Mouse (Mus musculus): Measurements from ENCODE around the gene Ppp1r16b. TPM values are rescaled to one million over a fixed set of nuclear protein-coding genes. Genes with fewer than 3 reads are reported as not detected.

The Ppp1r16b gene
- polyA plus RNA-seq, 1 experiment: 6.4 TPM

DNA sequence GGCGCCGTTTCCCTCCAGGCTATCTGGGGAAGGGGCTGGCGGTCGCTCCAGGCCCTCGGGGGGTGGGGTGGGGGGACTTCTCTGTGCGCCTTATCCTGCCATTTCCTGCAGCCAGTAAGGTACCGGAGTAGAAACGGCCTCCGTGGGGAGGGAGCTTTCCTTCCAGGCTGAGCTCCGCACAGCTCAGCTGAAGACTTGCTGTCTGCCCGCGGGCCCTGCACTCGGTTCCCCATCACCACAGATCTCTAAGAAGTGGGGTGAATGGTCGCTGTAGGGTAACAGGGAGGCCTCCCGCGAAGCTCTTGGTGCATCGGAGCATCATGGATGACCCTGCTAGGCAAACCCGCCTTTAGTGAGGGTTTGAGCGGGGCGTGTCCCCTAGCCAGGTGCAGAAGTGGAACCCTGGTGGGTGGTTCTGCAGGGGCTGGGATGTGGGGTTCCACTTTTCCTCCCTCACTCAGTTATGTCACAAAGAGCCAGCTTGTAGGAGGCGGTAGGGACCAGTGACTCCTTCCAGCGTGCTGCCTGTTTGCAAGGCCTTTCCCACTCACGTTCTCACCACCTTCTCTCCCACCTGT lies 3.3 kb downstream of the Ppp1r16b start:
- no peak for DNase-seq (ENCODE audit: low read depth)
- TF ChIP-seq POLR2A (IDR thresholded peaks at IDR 0.05; ENCODE audit: borderline replicate concordance, extremely low read depth, insufficient read depth, insufficient read length, poor library complexity, severe bottlenecking): no peak
- TF ChIP-seq CTCF (IDR thresholded peaks at IDR 0.05; ENCODE audit: borderline replicate concordance, extremely low read depth, insufficient read depth, insufficient read length): no peak

- TF ChIP-seq POLR2A (IDR thresholded peaks at IDR 0.05; ENCODE audit: borderline replicate concordance, extremely low read depth, insufficient read depth, insufficient read length, poor library complexity, severe bottlenecking): no peak
- no peak for TF ChIP-seq CTCF (IDR thresholded peaks at IDR 0.05; ENCODE audit: borderline replicate concordance, extremely low read depth, insufficient read depth, insufficient read length)
- no peak for DNase-seq (ENCODE audit: low read depth)
These were observed 4.3 kb downstream of the Ppp1r16b start for GRCm38 (mm10) chr2:158669199-158670195.

GRCm38 (mm10) chr2:158670571-158670970 lies 5.4 kb downstream of the Ppp1r16b start:
- no peak for DNase-seq (ENCODE audit: low read depth)
- TF ChIP-seq POLR2A (IDR thresholded peaks at IDR 0.05; ENCODE audit: borderline replicate concordance, extremely low read depth, insufficient read depth, insufficient read length, poor library complexity, severe bottlenecking) (no peak), CTCF (IDR thresholded peaks at IDR 0.05; ENCODE audit: borderline replicate concordance, extremely low read depth, insufficient read depth, insufficient read length) (no peak)

DNA sequence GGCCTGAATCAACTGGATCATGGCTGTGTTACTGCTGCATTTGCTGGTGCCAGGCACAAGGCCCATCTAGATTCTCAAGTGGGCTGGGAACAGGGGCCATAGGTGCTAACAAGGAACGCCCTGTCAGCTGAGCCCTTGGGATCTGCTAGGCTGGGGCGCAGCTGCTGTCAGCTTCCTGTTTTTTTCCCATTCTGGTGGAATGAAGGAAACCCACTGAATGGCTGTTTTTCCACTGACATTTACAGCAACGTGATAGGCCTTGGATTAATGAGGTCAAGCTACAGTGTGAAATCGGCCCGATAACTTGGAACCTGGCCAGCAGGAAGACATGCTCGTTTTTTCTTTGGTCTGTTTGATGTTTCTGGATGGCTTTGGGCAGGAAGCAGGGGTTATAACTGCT lies 7.6 kb downstream of the Ppp1r16b start:
- DNase-seq (ENCODE audit: low read depth): peak; percentile 84
- no peak for TF ChIP-seq CTCF (IDR thresholded peaks at IDR 0.05; ENCODE audit: borderline replicate concordance, extremely low read depth, insufficient read depth, insufficient read length)
- no peak for TF ChIP-seq POLR2A (IDR thresholded peaks at IDR 0.05; ENCODE audit: borderline replicate concordance, extremely low read depth, insufficient read depth, insufficient read length, poor library complexity, severe bottlenecking)

GRCm38 (mm10) chr2:158673493-158673892 lies 8.3 kb downstream of the Ppp1r16b start:
- peak; percentile 84 for DNase-seq (ENCODE audit: low read depth)
- TF ChIP-seq POLR2A (IDR thresholded peaks at IDR 0.05; ENCODE audit: borderline replicate concordance, extremely low read depth, insufficient read depth, insufficient read length, poor library complexity, severe bottlenecking) (no peak), CTCF (IDR thresholded peaks at IDR 0.05; ENCODE audit: borderline replicate concordance, extremely low read depth, insufficient read depth, insufficient read length) (no peak)

GRCm38 (mm10) chr2:158674131-158674530 lies 8.9 kb downstream of the Ppp1r16b start:
- TF ChIP-seq CTCF (IDR thresholded peaks at IDR 0.05; ENCODE audit: borderline replicate concordance, extremely low read depth, insufficient read depth, insufficient read length): no peak
- no peak for DNase-seq (ENCODE audit: low read depth)

GRCm38 (mm10) chr2:158674759-158675158 lies 9.6 kb downstream of the Ppp1r16b start:
- no peak for DNase-seq (ENCODE audit: low read depth)
- no peak for TF ChIP-seq CTCF (IDR thresholded peaks at IDR 0.05; ENCODE audit: borderline replicate concordance, extremely low read depth, insufficient read depth, insufficient read length)
- no peak for TF ChIP-seq POLR2A (IDR thresholded peaks at IDR 0.05; ENCODE audit: borderline replicate concordance, extremely low read depth, insufficient read depth, insufficient read length, poor library complexity, severe bottlenecking)

DNA sequence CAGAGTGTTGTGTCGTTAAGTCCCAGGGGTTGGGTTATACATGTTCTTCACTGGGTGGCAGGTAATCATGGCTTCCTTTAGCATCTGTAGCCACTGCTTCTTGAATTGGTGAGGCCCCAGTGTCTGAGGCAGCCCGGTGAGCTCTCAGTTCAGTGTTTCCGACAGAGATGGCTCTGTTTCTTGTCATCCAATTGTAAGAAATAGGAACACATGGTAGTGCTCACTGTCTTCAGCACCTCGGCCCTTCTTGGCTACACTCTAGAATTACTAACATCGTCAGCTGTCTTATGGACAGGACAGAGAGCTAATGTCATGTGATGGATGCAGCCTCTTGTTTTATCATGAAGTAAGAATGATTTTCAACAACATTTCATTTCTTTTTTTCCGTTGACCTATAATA lies 10.0 kb downstream of the Ppp1r16b start:
- DNase-seq (ENCODE audit: low read depth): no peak
- TF ChIP-seq CTCF (IDR thresholded peaks at IDR 0.05; ENCODE audit: borderline replicate concordance, extremely low read depth, insufficient read depth, insufficient read length) (no peak), POLR2A (IDR thresholded peaks at IDR 0.05; ENCODE audit: borderline replicate concordance, extremely low read depth, insufficient read depth, insufficient read length, poor library complexity, severe bottlenecking) (no peak)

- TF ChIP-seq CTCF (IDR thresholded peaks at IDR 0.05; ENCODE audit: borderline replicate concordance, extremely low read depth, insufficient read depth, insufficient read length) (no peak), POLR2A (IDR thresholded peaks at IDR 0.05; ENCODE audit: borderline replicate concordance, extremely low read depth, insufficient read depth, insufficient read length, poor library complexity, severe bottlenecking) (no peak)
- DNase-seq (ENCODE audit: low read depth): peak; percentile 50
These were observed 10.8 kb downstream of the Ppp1r16b start for GRCm38 (mm10) chr2:158675907-158676533.

DNA sequence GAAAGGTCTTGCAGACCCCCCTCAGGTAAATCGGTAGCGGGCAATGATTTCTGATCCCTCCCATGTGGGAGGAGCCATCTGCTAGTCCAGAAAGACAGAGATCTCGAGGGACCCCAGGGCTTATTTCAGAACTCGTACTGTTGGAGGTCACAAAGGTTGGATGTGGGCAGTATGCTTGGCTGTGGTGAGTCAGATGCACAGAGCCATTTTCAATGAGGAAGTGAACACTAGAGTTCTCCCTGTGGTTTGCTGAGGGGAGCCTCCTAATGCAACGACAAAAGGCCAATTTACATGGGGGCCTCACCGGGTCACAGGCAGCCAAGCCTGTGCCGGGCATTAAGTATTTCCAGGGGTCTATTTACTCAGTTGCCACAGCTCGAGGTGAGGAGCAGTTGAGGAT lies 12.7 kb downstream of the Ppp1r16b start:
- no peak for DNase-seq (ENCODE audit: low read depth)
- TF ChIP-seq POLR2A (IDR thresholded peaks at IDR 0.05; ENCODE audit: borderline replicate concordance, extremely low read depth, insufficient read depth, insufficient read length, poor library complexity, severe bottlenecking) (no peak), CTCF (IDR thresholded peaks at IDR 0.05; ENCODE audit: borderline replicate concordance, extremely low read depth, insufficient read depth, insufficient read length) (no peak)

- no peak for DNase-seq (ENCODE audit: low read depth)
- TF ChIP-seq CTCF (IDR thresholded peaks at IDR 0.05; ENCODE audit: borderline replicate concordance, extremely low read depth, insufficient read depth, insufficient read length) (no peak), POLR2A (IDR thresholded peaks at IDR 0.05; ENCODE audit: borderline replicate concordance, extremely low read depth, insufficient read depth, insufficient read length, poor library complexity, severe bottlenecking) (no peak)
These were observed 13.9 kb downstream of the Ppp1r16b start for GRCm38 (mm10) chr2:158679091-158679490.

Data from brain, embryonic 14.5 days (tissue).